Mouse (Mus musculus) frontal cortex, adult 2 months (tissue): ENCODE data around the gene Gstm4. TPM values are rescaled to one million over a fixed set of nuclear protein-coding genes. Genes with fewer than 3 reads are reported as not detected.

ENCODE experiments used
- DNase-seq, 2 experiments: peaks; one replicate each; pipeline ENCODE4 v3.0.0; 2022; ENCODE audit warnings: low spot score in 1 of 2; ENCODE audit errors: extremely low spot score in 1 of 2
- polyA plus RNA-seq: library from polyadenylated mRNA; depleted of rRNA; stranded (reverse); fragments of >200 nt; gene quantifications from 2 replicates; pipeline ENCODE4 v1.2.3, GENCODE M21; 2012; rRNA removed

The Gstm4 gene
- polyA plus RNA-seq: 12.7 and 15.0 TPM in 2 replicates

- peak; percentile 78 to 90 for DNase-seq
Measured at GRCm38 (mm10) chr3:108044394-108045140, at the start of gene Gstm4. TSS of gene Gstm4 (minus strand) at chr3:108044894.

- no peak for DNase-seq
Measured at GRCm38 (mm10) chr3:108094146-108094545, 49.5 kb upstream of the Gstm4 start.

- DNase-seq: no peak
Measured at GRCm38 (mm10) chr3:108093306-108093705, 48.6 kb upstream of the Gstm4 start.

GRCm38 (mm10) chr3:108092536-108093115 lies 47.9 kb upstream of the Gstm4 start, which contains the start of gene Gnat2:
TSS of gene Gnat2 (plus strand) at chr3:108092789.
- DNase-seq: no peak

GRCm38 (mm10) chr3:108092030-108092429 lies 47.3 kb upstream of the Gstm4 start:
- no peak for DNase-seq

GRCm38 (mm10) chr3:108090561-108090960 lies 45.9 kb upstream of the Gstm4 start:
- DNase-seq: no peak

GRCm38 (mm10) chr3:108089916-108090315 lies 45.2 kb upstream of the Gstm4 start:
- DNase-seq: peak in 1 of 2 experiments; percentile 47

- DNase-seq: peak in 1 of 2 experiments; percentile 55
Measured at GRCm38 (mm10) chr3:108088842-108089380, 44.2 kb upstream of the Gstm4 start.

GRCm38 (mm10) chr3:108087329-108087728 lies 42.6 kb upstream of the Gstm4 start:
- no peak for DNase-seq

- DNase-seq: peak in 1 of 2 experiments; percentile 31
Measured at GRCm38 (mm10) chr3:108086470-108086979, 41.8 kb upstream of the Gstm4 start, which contains the start of gene Ampd2. TSS of gene Ampd2 (minus strand) at chr3:108086651.

- peak in 1 of 2 experiments; percentile 50 for DNase-seq
Measured at GRCm38 (mm10) chr3:108085721-108086469, 41.2 kb upstream of the Gstm4 start.

- DNase-seq: peak; percentile 75 to 92
Measured at GRCm38 (mm10) chr3:108085281-108085720, 40.6 kb upstream of the Gstm4 start.

- DNase-seq: no peak
Measured at GRCm38 (mm10) chr3:108084767-108085270, 40.1 kb upstream of the Gstm4 start.

GRCm38 (mm10) chr3:108083904-108084407 lies 39.3 kb upstream of the Gstm4 start:
- DNase-seq: no peak

- no peak for DNase-seq
Measured at GRCm38 (mm10) chr3:108083161-108083560, 38.5 kb upstream of the Gstm4 start.

GRCm38 (mm10) chr3:108082251-108082875 lies 37.7 kb upstream of the Gstm4 start:
- no peak for DNase-seq

GRCm38 (mm10) chr3:108081681-108082080 lies 37.0 kb upstream of the Gstm4 start:
- no peak for DNase-seq

- no peak for DNase-seq
Measured at GRCm38 (mm10) chr3:108076836-108077235, 32.1 kb upstream of the Gstm4 start.

- no peak for DNase-seq
Measured at GRCm38 (mm10) chr3:108072983-108073569, 28.4 kb upstream of the Gstm4 start.
